Mouse (Mus musculus) induced T-regulatory cell, adult 2 months (primary cell): ENCODE measurements around the gene Car4.

Experiments used
- DNase-seq: peaks from one replicate; pipeline ENCODE4 v3.0.0-alpha.2; 2012; ENCODE audit warnings: low read depth

Gene Car4

GRCm38 (mm10) chr11:84959181-84959580 is 1.6 kb downstream of the Car4 start:
- DNase-seq: no peak

GRCm38 (mm10) chr11:84959701-84960181 is 2.2 kb downstream of the Car4 start:
- no peak for DNase-seq

DNA sequence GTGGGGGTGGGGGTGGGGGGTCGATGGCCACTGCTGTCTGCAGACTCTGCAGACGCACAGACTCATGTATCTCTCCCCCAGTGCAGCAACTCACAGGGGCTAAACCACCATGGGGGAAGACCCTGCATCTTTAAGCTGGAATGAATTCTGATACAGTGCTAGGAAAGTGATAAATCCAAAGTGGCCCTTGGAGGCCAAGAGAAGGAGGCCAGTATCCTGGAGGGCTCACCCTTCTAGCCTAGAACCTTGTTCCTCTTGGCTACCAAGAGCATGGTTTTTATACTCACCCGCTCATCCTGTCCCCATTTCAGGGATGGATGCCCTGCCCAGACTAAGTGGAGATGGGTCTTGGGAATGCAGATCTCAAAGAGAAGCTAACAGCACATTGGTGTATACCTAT is 2.7 kb downstream of the Car4 start:
- no peak for DNase-seq

DNA sequence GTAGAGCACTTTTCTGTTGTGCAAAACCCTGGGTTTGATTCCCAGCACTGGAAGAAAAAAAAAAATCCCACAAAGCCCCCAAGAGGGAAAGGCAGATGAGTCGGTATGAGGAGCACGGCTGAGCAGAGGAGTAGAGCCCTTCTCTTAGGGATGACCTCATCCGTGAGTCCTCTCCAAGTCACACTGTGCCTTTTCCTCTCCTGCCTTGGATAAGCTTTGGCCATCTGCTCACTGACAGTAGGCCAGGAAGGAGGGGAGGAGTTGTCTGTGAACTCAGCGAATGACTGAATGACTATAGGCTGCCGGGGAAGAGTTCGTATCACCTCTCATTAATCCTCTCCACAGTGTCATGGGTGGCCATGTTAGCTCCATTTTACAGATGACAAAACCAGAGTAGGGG is 3.2 kb downstream of the Car4 start:
- no peak for DNase-seq

DNA sequence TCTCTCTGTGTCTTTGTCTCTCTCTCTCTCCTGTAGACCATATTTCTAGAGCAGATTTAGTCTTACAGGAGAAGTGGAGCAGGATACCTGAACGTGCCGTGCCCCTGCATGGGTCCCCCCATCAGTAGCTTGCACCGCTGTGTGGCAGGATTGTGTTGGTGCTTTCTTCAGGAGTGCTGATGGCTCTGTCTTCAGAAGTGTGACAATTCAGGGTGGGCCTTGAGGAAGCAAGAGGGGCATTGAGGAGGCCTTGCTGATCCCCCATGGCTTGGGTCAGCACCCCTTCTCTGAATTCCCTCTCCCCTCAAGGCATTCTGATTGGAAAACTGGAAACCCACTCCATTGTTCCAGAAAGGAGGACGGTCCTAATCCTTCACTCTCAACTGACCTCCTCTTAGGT is 4.0 kb downstream of the Car4 start:
- DNase-seq: no peak

- DNase-seq: no peak
These were observed 5.0 kb downstream of the Car4 start for GRCm38 (mm10) chr11:84962536-84962935.

GRCm38 (mm10) chr11:84963556-84963955 is 6.0 kb downstream of the Car4 start:
- no peak for DNase-seq

DNA sequence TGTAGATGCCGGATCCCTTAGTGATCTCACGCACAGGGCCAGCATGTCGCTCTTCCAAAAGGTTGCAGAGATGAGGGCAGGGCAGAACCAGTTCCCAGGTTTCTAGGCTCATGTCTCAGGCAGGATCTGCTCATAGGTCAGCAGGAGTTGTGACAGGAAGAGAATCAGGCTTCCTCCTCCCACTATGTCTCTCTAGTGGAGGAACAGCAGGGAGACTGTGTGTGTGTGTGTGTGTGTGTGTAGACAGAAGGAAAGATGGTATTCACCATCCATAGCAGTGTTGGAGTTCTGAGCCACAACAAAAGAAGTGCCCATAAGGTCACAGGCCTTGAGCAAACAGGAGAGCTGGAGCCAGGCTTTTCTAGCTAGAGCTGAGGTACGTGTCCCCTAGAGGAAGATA is 9.1 kb downstream of the Car4 start:
- no peak for DNase-seq

DNA sequence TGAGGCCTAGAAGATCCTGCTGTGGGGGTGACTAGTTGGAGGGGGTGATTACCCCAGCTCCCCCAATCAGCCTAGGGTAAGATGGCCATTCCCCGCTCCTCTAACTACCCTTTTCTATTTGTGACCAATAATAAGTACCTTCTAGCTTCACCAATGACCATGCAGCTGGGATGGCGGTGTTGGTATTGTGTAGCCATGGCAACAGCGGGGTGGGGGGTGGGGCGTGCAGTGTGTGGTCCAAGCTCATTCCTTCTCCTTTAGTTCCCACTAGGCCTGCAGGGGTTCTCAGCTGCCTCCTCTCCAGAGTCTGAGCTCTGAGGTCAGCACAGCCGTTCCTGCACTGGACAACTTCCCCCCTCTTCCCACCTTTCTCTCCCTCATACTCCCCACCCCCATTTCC is 9.5 kb downstream of the Car4 start:
- DNase-seq: no peak

GRCm38 (mm10) chr11:84968309-84968708 is 10.7 kb downstream of the Car4 start:
- no peak for DNase-seq

- no peak for DNase-seq
These were observed 11.2 kb downstream of the Car4 start for GRCm38 (mm10) chr11:84968775-84969174.

- no peak for DNase-seq
These were observed 14.5 kb downstream of the Car4 start for GRCm38 (mm10) chr11:84972067-84972466.

GRCm38 (mm10) chr11:84973661-84974060 is 16.1 kb downstream of the Car4 start:
- DNase-seq: no peak

DNA sequence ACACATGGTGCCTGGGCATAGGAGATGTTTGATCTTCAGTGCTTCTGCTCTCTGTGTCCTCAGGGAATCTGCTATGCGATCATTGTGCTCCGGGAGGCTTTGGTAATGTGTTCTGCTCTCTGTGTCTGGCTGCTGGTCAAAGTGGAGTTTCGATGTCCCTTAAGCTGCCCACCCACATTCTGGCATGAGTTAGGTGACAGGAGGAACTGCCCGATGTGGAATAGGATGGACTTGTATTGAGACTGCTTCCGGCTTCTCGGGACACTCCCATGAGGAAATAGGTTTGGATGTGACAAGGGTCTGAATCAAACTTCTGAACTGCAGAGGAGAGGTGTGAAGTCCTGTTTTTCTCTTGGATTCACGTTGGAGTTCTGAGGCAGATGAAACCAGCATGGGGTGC is 17.0 kb downstream of the Car4 start:
- no peak for DNase-seq

DNA sequence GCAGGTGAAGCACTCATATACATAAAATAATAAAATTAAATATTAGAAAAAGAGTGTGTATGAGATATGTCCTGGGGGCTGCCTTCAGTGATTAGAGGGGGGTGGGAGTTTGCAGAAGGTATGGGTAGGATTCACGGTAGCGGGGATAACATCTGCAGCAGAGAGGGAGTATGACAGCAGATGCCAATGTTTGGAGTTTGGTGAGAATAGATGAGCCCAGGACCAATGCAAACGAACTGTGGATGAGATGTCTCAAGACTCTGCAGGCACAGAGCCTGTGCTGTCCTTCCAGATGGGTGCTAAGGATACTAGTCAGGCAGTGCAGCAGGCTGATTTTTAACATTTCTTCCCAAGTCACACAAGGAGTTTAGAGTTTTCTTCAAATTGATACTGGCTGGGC is 19.1 kb downstream of the Car4 start:
- no peak for DNase-seq

GRCm38 (mm10) chr11:84977385-84977952 is 19.9 kb downstream of the Car4 start:
- DNase-seq: no peak

- DNase-seq: peak; percentile 35
These were observed 20.5 kb downstream of the Car4 start for GRCm38 (mm10) chr11:84978113-84978512.

DNA sequence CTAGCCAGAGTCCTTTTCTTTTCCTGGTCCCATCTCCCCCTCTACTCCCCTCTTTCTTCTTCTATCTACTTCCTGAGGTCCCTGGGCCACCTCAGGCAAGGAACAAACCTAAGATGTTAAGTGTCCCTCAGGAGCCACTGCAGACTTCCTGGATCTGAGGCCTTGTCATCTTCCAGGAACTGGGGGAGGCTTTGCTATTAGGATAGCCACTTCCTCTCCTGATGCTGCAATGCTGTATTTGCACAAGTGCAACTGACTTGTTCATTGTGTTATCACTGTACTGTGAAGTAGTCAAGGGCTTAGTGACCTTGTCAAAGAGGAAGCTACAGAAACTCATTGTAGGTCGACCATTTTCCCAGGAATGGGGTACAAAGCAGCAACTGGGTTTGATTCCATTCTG is 21.8 kb downstream of the Car4 start:
- DNase-seq: no peak

DNA sequence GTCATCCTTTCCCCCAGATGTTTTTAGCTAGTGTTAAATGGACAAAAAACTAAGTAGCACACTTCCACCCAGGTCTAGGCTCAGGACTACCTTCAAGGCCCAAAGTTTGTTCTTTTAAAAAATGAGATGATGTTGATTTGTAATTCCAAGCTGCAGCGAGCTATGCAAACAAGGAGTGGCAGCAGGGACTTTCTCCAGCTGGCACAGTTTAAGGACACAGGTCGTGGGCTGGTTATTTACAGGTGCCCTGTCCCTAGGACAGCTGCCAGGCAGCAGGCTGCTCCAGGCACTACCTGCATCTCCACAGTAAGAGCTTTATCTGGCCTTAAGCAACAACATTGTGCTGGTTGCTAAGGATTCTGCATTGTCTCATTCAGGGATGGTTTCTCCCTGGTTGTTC is 23.1 kb downstream of the Car4 start:
- DNase-seq: no peak

- DNase-seq: no peak
These were observed 27.8 kb downstream of the Car4 start for GRCm38 (mm10) chr11:84985421-84985820.

- no peak for DNase-seq
These were observed 30.8 kb downstream of the Car4 start for GRCm38 (mm10) chr11:84988341-84988919.

- no peak for DNase-seq
These were observed 35.4 kb downstream of the Car4 start for GRCm38 (mm10) chr11:84992996-84993395.

- DNase-seq: no peak
These were observed 37.7 kb downstream of the Car4 start for GRCm38 (mm10) chr11:84995241-84995640.

- DNase-seq: no peak
These were observed 46.0 kb downstream of the Car4 start for GRCm38 (mm10) chr11:85003566-85003965.
